Mouse (Mus musculus) layer of hippocampus, adult 8-10 months (tissue): Measurements from ENCODE around the gene Acap3. TPM values are rescaled to one million over a fixed set of nuclear protein-coding genes. Genes with fewer than 3 reads are reported as not detected.
A peak's percentile ranks its signal among the peaks of the same experiment; 100 is the strongest.

ENCODE experiments used
- DNase-seq, 2 experiments: peaks; one replicate each; pipeline ENCODE4 v3.0.0; 2022; ENCODE audit warnings: low spot score in 2 of 2
- microRNA-seq, 2 experiments: library from miRNA; unstranded; fragments of <30 nt; microRNA quantifications; one replicate each; pipeline ENCODE4 v1.2.0; 2022
- total RNA-seq, 4 experiments: library from RNA; stranded (reverse); gene quantifications; 2 replicates each; pipeline ENCODE4 v1.2.4; 2022

Gene Acap3
- total RNA-seq, 4 experiments from 2014 or later, result 116 to 124 (median 120) TPM

GRCm38 (mm10) chr4:155932031-155932430, 40.4 kb downstream of the Acap3 start:
- DNase-seq, result no peak

DNA sequence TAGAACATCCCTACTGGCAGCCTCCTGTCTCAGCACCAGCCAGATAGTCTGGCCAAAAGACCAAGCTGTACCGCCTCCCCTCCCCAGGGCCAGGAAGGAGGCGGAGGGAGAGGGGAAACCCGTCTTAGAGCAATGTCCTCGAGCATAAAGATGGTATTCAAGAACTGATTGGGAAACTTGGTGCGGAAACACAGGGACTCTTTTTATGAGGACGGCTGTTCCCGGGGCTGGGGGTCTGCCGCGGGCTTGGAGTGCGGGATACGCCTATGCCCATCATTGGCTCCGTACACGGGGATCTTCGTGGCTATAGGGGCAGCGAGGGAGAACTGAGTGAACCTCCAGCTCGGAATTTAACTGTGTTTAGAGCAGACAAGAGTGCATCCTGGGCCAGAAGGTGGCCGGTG, 51.4 kb downstream of the Acap3 start:
- DNase-seq, result peak; percentile 29 to 37

DNA sequence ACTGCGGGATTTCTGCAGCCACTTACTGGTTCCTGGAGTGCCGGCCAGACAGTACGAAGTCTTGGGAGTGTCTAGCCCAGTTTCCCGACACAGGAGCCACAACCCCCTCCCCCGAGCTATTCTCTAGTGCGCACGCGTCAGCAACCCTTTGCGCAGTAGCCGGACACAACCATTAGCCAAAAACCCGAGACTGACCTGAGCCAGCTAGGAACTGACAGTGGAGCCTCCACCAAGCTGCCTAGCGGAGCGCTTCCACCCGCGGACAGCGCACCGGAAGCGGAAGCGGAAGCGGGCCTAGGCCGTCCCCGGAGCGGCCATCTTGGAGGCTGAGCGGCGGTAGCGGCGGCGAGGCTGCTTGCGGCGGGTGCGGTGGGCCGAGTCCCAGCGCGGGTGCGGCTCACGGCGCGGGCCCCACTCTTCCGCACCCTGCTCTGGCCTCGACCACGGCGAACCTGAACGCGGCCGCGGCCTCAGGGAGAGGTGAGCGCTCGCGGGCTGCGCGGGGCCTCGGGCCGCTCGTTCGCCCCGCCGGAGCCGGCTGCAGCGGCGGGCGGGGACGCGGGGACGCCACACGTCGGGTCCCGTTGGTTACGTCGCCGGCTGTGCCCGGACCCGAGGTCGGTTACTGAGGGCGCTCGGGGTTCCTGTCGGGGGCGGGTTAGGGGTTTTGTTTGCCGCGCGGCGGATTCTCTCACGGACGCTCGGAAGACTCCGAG, 52.1 kb downstream of the Acap3 start, which contains the start of gene Ube2j2:
Gene Ube2j2 (plus strand): TSS at position 298 of the 716 bp plus-strand sequence.
- DNase-seq, result peak; percentile 93 to 96

DNA sequence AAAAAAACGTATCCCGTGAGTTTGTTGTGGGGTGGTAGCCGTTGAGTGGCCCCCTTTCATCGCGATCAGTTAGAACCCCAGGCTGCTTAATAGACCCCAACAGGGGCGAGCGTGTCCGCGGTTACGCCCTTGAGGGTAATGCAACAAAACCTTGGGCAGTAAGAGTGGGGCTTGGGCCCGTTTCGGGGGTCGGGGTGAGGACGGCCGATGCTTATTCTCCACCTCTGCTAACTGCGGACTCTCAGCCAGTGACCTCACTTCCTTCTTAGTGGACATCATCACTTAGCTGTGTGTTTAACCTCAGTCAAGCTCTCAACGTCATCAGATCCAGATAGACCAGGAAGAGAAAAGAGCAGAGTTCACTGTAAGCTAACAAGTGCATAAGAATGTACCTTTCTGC, 52.6 kb downstream of the Acap3 start:
- no peak for DNase-seq

GRCm38 (mm10) chr4:155947094-155947493, 55.5 kb downstream of the Acap3 start:
- DNase-seq, result no peak

GRCm38 (mm10) chr4:155955491-155955890, 63.9 kb downstream of the Acap3 start:
- DNase-seq, result no peak

Small RNAs within 50 kb of the gene (microRNA-seq; reads per million reads assigned to microRNA genes)
- 0 reads per million in 2 experiments for gene Gm22991

Other genes starting within 250 kb of the Acap3 start
- gene Gm10563, start 246.4 kb upstream of the Acap3 start, total RNA-seq, result not detected
- gene Mmp23, start 238.4 kb upstream of the Acap3 start, total RNA-seq, result 1 to 10 TPM; 2.8 to 5.0 (median 3.5) TPM
- 100 to 1,000 TPM; 101 to 122 (median 113) TPM for gene Mib2, start 222.6 kb upstream of the Acap3 start, total RNA-seq
- 10 to 100 TPM; 22.6 to 30.6 (median 26.6) TPM for gene Fndc10, start 197.5 kb upstream of the Acap3 start, total RNA-seq
- gene Ssu72, start 187.0 kb upstream of the Acap3 start, total RNA-seq, result 10 to 100 TPM; 86.8 to 99.4 (median 88.9) TPM
- gene Tmem240, start 157.0 kb upstream of the Acap3 start, total RNA-seq, result 10 to 100 TPM; 32.7 to 35.8 (median 34.4) TPM
- gene Atad3a, start 130.7 kb upstream of the Acap3 start, total RNA-seq, result 10 to 100 TPM; 62.3 to 79.7 (median 65.0) TPM
- 10 to 100 TPM; 13.3 to 14.9 (median 14.2) TPM for gene Vwa1, start 117.1 kb upstream of the Acap3 start, total RNA-seq
- 10 to 100 TPM; 30.2 to 36.9 (median 34.5) TPM for gene Tmem88b, start 105.9 kb upstream of the Acap3 start, total RNA-seq
- gene Ankrd65, start 101.4 kb upstream of the Acap3 start, total RNA-seq, result not detected
- 10 to 100 TPM; 74.2 to 85.2 (median 78.2) TPM for gene Mrpl20, start 88.9 kb upstream of the Acap3 start, total RNA-seq
- 100 to 1,000 TPM in 1 of 4 experiments, 10 to 100 TPM in 3; 69.6 to 104 (median 79.7) TPM for gene Ccnl2, start 79.3 kb upstream of the Acap3 start, total RNA-seq
- gene Aurkaip1, start 60.5 kb upstream of the Acap3 start, total RNA-seq, result 100 to 1,000 TPM in 1 of 4 experiments, 10 to 100 TPM in 3; 95.2 to 103 (median 97.9) TPM
- gene Mxra8, start 52.1 kb upstream of the Acap3 start, total RNA-seq, result 10 to 100 TPM in 2 of 4 experiments, 1 to 10 TPM in 2; 7.4 to 10.9 (median 9.6) TPM
- 10 to 100 TPM; 71.0 to 91.3 (median 82.6) TPM for gene Dvl1, start 44.4 kb upstream of the Acap3 start, total RNA-seq
- under 1 TPM; 0.25 to 0.32 (median 0.31) TPM for gene Tas1r3, start 28.5 kb upstream of the Acap3 start, total RNA-seq
- gene Cptp, start 22.4 kb upstream of the Acap3 start, total RNA-seq, result 10 to 100 TPM; 27.8 to 41.9 (median 29.5) TPM
- gene Ints11, start 22.3 kb upstream of the Acap3 start, total RNA-seq, result 10 to 100 TPM; 30.5 to 40.2 (median 35.9) TPM
- 10 to 100 TPM; 54.8 to 64.2 (median 57.7) TPM for gene Pusl1, start within 50 bp of the Acap3 start, total RNA-seq
- 10 to 100 TPM; 58.5 to 69.0 (median 66.3) TPM for gene Ube2j2, start 52.0 kb downstream of the Acap3 start, total RNA-seq
- 10 to 100 TPM; 13.6 to 29.5 (median 18.1) TPM for gene C1qtnf12, start 70.5 kb downstream of the Acap3 start, total RNA-seq
- 10 to 100 TPM in 1 of 4 experiments, 1 to 10 TPM in 3; 9.2 to 11.3 (median 9.7) TPM for gene B3galt6, start 100.8 kb downstream of the Acap3 start, total RNA-seq
- gene Sdf4, start 101.0 kb downstream of the Acap3 start, total RNA-seq, result 100 to 1,000 TPM; 202 to 230 (median 217) TPM
- 1 to 10 TPM; 1.1 to 3.5 (median 2.0) TPM for gene Tnfrsf4, start 122.0 kb downstream of the Acap3 start, total RNA-seq
- not detected for gene Tnfrsf18, start 134.3 kb downstream of the Acap3 start, total RNA-seq
- under 1 TPM in 3 of 4 experiments, not detected in 1; 0.27 to 0.80 (median 0.45) TPM for gene Ttll10, start 167.6 kb downstream of the Acap3 start, total RNA-seq
- 10 to 100 TPM; 28.2 to 49.7 (median 35.9) TPM for gene 9430015G10Rik, start 218.2 kb downstream of the Acap3 start, total RNA-seq
- 1 to 10 TPM in 2 of 4 experiments, under 1 TPM in 2; 0.49 to 2.0 (median 0.81) TPM for gene Rnf223, start 238.7 kb downstream of the Acap3 start, total RNA-seq